Comparison of ENCODE assay signal across 8 mouse cellular contexts in the genomic region with DNA sequence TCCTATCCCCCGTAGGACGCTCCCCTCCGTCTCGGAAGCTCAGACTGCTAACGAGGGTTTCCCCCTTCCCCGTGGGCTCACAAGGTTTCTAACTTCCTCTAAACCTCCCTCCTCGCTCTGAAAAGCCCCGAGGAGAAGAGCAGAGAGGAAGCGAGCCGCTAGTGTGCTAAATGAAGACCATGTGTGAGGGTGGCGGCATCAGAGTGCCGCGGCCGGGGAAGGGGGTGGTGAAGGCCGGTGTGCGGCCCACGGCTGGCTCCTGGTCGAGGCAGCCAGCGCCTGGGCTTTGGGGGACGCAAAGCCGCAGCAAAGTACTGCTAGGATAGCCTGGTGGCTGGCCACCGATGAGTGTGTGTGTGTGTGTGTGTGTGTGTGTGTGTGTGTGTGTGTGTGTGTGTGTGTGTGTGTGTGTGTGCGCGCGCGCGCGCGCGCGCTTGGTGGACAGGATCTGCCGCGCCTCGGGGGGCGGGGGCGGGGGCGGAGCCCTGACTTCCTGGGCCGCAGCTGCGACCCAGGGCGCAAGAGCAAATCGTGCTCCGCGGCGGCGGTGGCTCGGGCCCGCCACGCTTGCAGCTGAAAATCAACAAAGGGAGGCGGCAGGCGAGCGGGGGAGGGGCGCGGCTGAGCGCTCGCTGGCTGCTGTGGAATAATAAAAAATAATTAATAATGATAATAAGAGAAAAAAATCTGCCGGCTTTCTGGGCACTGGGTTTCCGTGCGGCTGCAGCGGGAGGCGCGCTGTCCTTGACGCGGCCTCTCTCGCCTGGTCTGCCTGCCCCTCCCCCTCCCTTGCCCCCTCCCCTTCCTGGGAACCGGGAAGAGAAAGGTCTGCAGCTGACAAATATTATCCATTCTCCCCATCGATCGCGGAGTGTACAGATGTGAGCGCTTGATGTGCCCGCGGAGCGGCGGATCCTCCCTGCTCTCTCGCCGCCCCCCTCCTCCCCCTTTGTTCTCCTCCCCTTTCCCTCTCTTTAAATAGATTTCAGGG. TPM values are rescaled to one million over a fixed set of nuclear protein-coding genes. Genes with fewer than 3 reads are reported as not detected.
DNase-seq lines count a peak whose midpoint lies in the region; ATAC-seq and TF ChIP-seq lines count a peak whose summit lies in the region.

No protein-coding gene starts in this region.

- WGBS in cerebellum, adult 2 months: 3% methylated on average over 47 of the region's 75 CpGs
- 3% methylated on average over 57 of the region's 75 CpGs for WGBS in kidney, embryonic 15.5 days
- WGBS in small intestine, adult 2 months: 4% methylated on average over 44 of the region's 75 CpGs

- H3K9me3 ChIP-seq in E14TG2a.4 (ENCODE audit: low read length): no peaks in the 10 kb centered on the region
- H3K9me3 ChIP-seq in kidney, embryonic 15.5 days (replicated peaks): no peaks in the 10 kb centered on the region

- peak overlapping the region; percentile 74 for H3K4me2 ChIP-seq in kidney, embryonic 15.5 days

- H3K4me1 ChIP-seq in E14TG2a.4 (replicated peaks; ENCODE audit: low read depth, low read length): peaks cover 43% of the 10 kb centered on the region
- peaks cover 4% of the 10 kb centered on the region; the same call in 1 of the 2 replicates for H3K4me1 ChIP-seq in cerebellum, adult 2 months (ENCODE audit: control insufficient read depth, insufficient read depth, low read length)
- peaks cover 76% of the 10 kb centered on the region for H3K4me1 ChIP-seq in kidney, embryonic 15.5 days
- peaks cover 29% of the 10 kb centered on the region for H3K4me1 ChIP-seq in small intestine, adult 2 months (ENCODE audit: control insufficient read depth, insufficient read depth, insufficient read length, low read length)

- H3K27ac ChIP-seq in cerebellum, adult 2 months (ENCODE audit: insufficient read depth, low read length): no peak overlapping the region
- H3K27ac ChIP-seq in kidney, embryonic 15.5 days: peak overlapping the region; percentile 82
- peak overlapping the region; percentile 71 for H3K27ac ChIP-seq in small intestine, adult 2 months (ENCODE audit: insufficient read depth, low read depth, low read length)

- TF ChIP-seq CTCF in E14TG2a.4 (conservative IDR thresholded peaks at IDR 0.05; ENCODE audit: low read length): no peak
- TF ChIP-seq CTCF in cerebellum, adult 2 months (IDR thresholded peaks at IDR 0.05; ENCODE audit: borderline replicate concordance, insufficient read depth, low read depth, low read length): no peak
- no peak for TF ChIP-seq CTCF in small intestine, adult 2 months (IDR thresholded peaks at IDR 0.05; ENCODE audit: extremely low read depth, insufficient read length, insufficient replicate concordance, low read depth, low read length)

- DNase-seq in embryo, embryonic 11 days: peak; percentile 83
- no peak for DNase-seq in embryo, embryonic 10 days (ENCODE audit: low spot score)
- peak in 1 of 2 experiments; percentile 50 for DNase-seq in cerebellum, adult 2 months
- DNase-seq in heart, adult 18-20 months: peak; percentile 77 to 86
- peak; percentile 86 for DNase-seq in lung, postnatal 36 days

- peak overlapping the region; percentile 68 for H3K4me3 ChIP-seq in E14TG2a.4 (replicated peaks; ENCODE audit: low read length)
- H3K4me3 ChIP-seq in cerebellum, adult 2 months (replicated peaks; ENCODE audit: insufficient read depth, low read depth, low read length): peak overlapping the region; percentile 47
- H3K4me3 ChIP-seq in kidney, embryonic 15.5 days (replicated peaks): peak overlapping the region; percentile 40
- peak overlapping the region; percentile 55 for H3K4me3 ChIP-seq in small intestine, adult 2 months (ENCODE audit: low read depth, low read length)

- H3K9ac ChIP-seq in kidney, embryonic 15.5 days: peak overlapping the region; percentile 38; the same call in 1 of the 2 replicates

- H3K27me3 ChIP-seq in E14TG2a.4 (ENCODE audit: insufficient read depth, low read length): peaks cover 69% of the 10 kb centered on the region
- H3K27me3 ChIP-seq in cerebellum, adult 2 months (ENCODE audit: control insufficient read depth, insufficient read depth, low read length): no peaks in the 10 kb centered on the region
- peaks cover 91% of the 10 kb centered on the region for H3K27me3 ChIP-seq in kidney, embryonic 15.5 days
- no peaks in the 10 kb centered on the region; the same call in 1 of the 2 replicates for H3K27me3 ChIP-seq in small intestine, adult 2 months (ENCODE audit: control insufficient read depth, insufficient read depth, low read length)

- ATAC-seq in kidney, embryonic 15.5 days (replicated peaks; ENCODE audit: low FRiP score): no peak; the same call in 1 of the 2 replicates

- no peak for TF ChIP-seq POLR2A in cerebellum, adult 2 months (IDR thresholded peaks at IDR 0.05; ENCODE audit: borderline replicate concordance, insufficient read depth, low read length)
- no peak for TF ChIP-seq POLR2A in small intestine, adult 2 months (IDR thresholded peaks at IDR 0.05; ENCODE audit: low read depth, low read length)

- no peaks in the 10 kb centered on the region for H3K36me3 ChIP-seq in E14TG2a.4 (ENCODE audit: insufficient read depth, low read length)
- H3K36me3 ChIP-seq in kidney, embryonic 15.5 days: no peaks in the 10 kb centered on the region
- H3K36me3 ChIP-seq in small intestine, adult 2 months (ENCODE audit: control insufficient read depth, insufficient read depth, low read length): no peaks in the 10 kb centered on the region

RNA-seq across cellular contexts. Expression of a gene that starts 24.7 kb away (rescaled TPM):
- polyA plus RNA-seq in cerebellum, adult 2 months (2012; rRNA removed): 12.2 and 12.9 TPM in 2 replicates
- total RNA-seq in heart, adult 18-20 months (2021): 10 to 100 TPM; 16.7 to 20.5 TPM
- 18.8 and 19.3 TPM in 2 replicates for polyA plus RNA-seq in kidney, embryonic 15.5 days (2015; fragmentation: Nextera tagmentation; extraction: Ambion mirVana)
- polyA plus RNA-seq in small intestine, adult 2 months (2012; rRNA removed): 4.5 and 5.5 TPM in 2 replicates
